Mouse (Mus musculus) natural killer cell, adult 2 months (primary cell): ENCODE results near the gene Dcaf17.

ENCODE experiments used
- DNase-seq, 2 experiments: peaks; one replicate each; pipeline ENCODE4 v3.0.0; 2022; ENCODE audit warnings: low spot score in 2 of 2

Dcaf17 gene

DNA sequence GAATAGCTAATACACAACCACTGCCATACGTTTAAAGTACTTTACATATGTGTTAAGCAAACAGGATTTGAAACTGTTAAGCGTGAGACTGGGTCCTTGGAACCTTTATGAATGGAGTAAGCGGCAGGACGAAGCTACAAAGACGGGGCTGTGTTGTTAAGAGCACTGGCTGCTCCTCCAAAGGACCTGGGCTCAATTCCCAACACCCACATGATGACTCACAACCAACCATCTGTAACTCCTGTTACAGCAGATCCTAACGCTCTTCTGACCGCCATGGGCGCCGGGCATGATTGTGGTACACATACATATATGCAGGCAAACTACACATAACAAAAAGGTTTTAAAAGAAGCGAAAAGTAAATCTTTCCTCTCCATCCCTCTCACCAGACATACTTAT lies 65.7 kb downstream of the Dcaf17 start:
- DNase-seq: no peak

DNA sequence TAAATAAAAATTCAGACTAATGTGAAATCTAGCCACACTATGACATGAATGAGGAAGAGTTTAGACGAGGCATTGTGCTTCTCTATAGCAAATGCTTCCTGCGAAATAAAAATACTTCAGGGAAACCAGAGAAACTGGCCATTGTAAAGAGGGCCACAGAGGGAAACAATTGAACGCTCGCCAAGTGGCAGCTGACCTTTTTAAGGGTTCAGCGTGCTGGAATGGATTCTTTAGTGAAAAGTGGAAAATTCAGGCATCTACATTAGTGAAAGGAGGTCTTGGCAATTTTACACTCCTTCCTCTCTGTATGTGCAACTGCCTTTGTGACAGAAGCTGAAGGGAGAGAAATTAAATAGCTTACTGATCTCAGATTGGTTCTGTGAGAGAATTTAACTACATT lies 66.3 kb downstream of the Dcaf17 start:
- DNase-seq: no peak

GRCm38 (mm10) chr2:71122268-71123029 lies 67.3 kb downstream of the Dcaf17 start:
- DNase-seq: no peak

GRCm38 (mm10) chr2:71123591-71123990 lies 68.5 kb downstream of the Dcaf17 start:
- no peak for DNase-seq

DNA sequence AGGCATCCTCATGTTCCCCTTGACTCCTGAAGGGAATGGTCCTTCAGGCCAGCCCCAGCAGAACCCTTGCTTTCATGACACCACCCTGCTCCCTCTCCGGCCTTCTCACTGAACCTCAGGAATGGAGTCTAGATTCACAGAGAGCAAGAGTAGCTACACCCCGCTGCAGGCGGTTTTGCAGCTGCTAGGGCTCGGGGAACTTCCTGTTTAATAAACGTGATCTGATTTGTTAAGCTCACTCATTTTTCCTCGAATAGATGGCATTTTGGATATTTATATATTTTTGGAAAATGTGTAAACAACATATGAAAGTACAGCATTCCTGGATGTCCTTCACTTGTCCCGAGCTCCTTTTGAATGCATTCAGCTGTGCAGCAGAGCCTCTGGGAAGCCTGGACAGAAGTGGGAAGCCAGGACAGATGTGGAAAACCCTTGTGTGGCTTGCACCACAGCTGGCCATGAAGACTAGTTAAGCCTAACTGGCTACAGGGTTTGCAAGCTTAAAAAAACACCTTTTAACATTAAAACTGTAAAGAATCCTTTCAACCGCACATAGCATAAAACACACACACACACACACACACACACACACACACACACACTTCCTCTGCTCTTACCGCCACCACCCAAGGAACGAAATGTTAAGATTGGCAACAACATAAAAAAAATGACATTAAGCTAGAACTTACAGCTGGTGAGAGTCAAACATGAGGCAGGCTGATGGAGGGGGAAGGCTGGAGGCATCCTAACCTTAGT lies 72.8 kb downstream of the Dcaf17 start:
- no peak for DNase-seq

GRCm38 (mm10) chr2:71130366-71130765 lies 75.2 kb downstream of the Dcaf17 start:
- DNase-seq: no peak

DNA sequence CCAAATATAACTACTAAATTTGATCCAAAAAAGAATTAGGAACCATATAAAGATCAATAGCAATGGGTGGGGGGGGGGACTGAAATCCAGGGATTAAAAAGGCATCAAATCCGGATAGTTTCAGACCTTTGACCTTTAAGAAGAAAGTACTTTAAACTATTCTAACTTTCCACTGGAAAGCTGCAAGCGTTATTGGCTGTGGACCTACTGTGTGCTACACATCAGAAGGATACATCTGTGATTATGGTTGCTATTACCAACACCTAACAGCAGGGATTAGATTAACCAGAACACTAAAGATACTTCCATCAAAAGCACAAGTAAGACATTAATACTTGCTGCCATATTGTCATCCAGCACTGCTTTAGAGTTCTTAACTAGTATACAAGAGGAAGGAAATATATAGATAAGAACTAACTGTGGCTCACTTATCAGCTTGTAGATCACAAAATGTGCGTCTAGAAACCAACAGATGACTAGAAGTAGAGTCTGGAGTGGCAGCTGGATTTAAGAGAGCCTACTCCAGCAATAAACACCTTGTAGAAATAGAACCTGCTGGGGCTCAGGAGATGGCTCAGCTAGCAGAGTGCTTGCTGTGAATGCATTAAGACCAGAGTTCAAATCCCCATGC lies 76.9 kb downstream of the Dcaf17 start:
- DNase-seq: no peak

- DNase-seq: no peak
Measured at GRCm38 (mm10) chr2:71134041-71134505, 78.9 kb downstream of the Dcaf17 start.

DNA sequence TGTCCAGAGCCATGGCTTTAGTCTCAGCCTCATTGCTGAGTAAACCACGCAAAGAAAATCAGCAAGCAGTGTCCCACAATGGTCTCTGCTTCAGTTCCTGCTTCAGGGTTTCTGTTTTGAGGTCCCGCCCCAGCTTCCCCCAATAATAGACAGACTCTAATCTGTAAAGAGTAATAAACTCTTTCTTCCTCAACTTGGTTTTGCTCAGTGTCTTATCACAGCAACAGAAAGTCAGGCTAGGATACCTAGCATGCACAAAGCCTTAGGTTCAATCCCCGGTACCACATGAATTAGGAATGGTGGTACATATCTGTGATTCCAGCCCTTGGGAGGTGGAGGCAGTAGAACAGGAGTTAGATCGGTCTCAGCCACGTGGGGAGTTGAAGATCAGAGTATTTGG lies 79.7 kb downstream of the Dcaf17 start:
- DNase-seq: no peak

DNA sequence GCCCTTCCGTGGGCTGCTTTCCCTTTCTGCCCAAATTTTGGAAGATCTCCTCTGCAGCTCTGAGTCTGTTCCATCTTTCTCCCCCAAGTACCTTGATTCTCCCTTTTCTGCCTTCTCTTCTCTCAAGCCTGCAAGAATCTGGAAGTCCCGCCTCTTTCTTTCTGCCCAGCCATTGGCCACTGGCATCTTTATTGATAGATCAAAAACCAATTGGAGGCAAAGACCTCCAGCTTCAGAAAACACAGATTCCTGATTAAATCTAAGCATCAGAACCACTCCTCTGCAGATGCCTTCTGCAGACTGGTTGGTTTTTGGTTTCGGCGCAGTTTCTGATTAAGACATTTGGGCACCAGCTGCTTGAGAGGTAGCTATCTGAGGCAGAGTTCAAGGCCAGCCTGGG lies 85.5 kb downstream of the Dcaf17 start:
- DNase-seq: no peak

DNA sequence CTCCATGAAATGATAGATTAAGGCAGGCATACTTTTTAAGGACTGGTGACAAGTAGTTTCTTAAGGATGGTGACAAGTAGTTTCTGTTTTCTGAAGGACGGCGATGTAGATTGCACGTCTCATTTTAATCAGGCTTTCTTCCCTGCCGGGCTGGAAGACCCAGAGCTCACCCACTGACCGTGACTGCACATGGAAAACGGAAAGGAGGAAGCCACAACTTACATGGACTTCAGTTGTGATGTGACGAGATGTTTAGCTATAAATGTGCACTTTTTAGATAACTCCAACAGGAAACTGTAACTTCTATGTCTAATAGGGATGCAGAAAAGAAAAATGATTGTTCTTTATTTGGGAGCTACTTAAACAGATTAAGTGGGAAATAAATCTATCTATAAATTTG lies 87.3 kb downstream of the Dcaf17 start:
- no peak for DNase-seq

GRCm38 (mm10) chr2:71145853-71146252 lies 90.7 kb downstream of the Dcaf17 start:
- no peak for DNase-seq

DNA sequence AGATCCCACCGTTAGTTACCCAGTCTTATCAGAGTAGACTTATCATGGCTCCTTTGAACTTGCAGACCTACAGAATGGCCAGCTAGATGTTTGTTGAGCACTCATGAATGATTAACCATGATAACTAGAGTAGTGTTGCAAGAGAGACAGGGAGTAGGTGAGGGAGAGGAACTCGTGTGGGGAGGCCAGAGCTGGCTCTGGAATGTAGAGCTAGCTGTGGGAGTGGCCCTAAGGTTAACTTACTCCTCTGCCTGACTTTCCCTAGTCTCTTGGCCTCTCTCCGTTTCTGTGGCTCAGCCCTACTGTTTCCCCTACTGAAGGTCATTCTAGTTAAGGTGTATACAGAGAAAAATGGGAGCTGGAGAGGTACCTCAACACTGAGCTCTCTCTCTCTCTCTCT lies 91.1 kb downstream of the Dcaf17 start:
- DNase-seq: no peak

- no peak for DNase-seq
Measured at GRCm38 (mm10) chr2:71147816-71148215, 92.7 kb downstream of the Dcaf17 start.
